Mouse (Mus musculus) midbrain, postnatal 0 days (tissue): ENCODE results near the gene Map1b. TPM values are rescaled to one million over a fixed set of nuclear protein-coding genes. Genes with fewer than 3 reads are reported as not detected.
A peak's percentile ranks its signal among the peaks of the same experiment; 100 is the strongest.

Experiments
- ATAC-seq: fragments of 200-750 bp; cut with Nextera tagmentation; 2 replicates; pipeline ENCODE4 v1.8.0; 2017; ENCODE audit warnings: moderate number of reproducible peaks, mild to moderate bottlenecking, moderate TSS enrichment, moderate library complexity; ENCODE audit not compliant: low FRiP score
- DNase-seq: peaks from one replicate; pipeline ENCODE4 v3.0.0-alpha.2; 2015; ENCODE audit warnings: low spot score
- H3K27ac ChIP-seq: fragments of 300-500 bp; sonication (generic); 2 replicates; pipeline ENCODE4 v1.5.1; 2014; ENCODE audit warnings: low read depth, mild to moderate bottlenecking, low read length, mixed read lengths
- H3K27me3 ChIP-seq: fragments of 300-500 bp; sonication (generic); 2 replicates; pipeline ENCODE4 v1.6.1; 2014; ENCODE audit warnings: low read length, control low read depth, mixed read lengths; ENCODE audit not compliant: insufficient read depth
- H3K36me3 ChIP-seq: fragments of 300-500 bp; sonication (generic); 2 replicates; pipeline ENCODE4 v1.6.1; 2014; ENCODE audit warnings: low read length, control low read depth, mixed read lengths; ENCODE audit not compliant: insufficient read depth
- H3K4me1 ChIP-seq: fragments of 300-500 bp; sonication (generic); 2 replicates; pipeline ENCODE4 v1.6.1; 2014; ENCODE audit warnings: mild to moderate bottlenecking, control low read depth, antibody characterized with exemption, low read length, mixed read lengths; ENCODE audit not compliant: insufficient read depth
- H3K4me2 ChIP-seq: fragments of 300-500 bp; sonication (generic); 2 replicates; pipeline ENCODE4 v1.6.1; 2014; ENCODE audit warnings: low read depth, mild to moderate bottlenecking, low read length, mixed read lengths; ENCODE audit not compliant: poor library complexity, severe bottlenecking
- H3K4me3 ChIP-seq: fragments of 300-500 bp; sonication (generic); 2 replicates; pipeline ENCODE4 v1.5.1; 2014; ENCODE audit warnings: low read depth, mild to moderate bottlenecking, low read length, moderate library complexity
- H3K9ac ChIP-seq: fragments of 300-500 bp; sonication (generic); replicated peaks from 2 replicates; pipeline ENCODE4 v1.6.1; 2014; ENCODE audit warnings: mild to moderate bottlenecking, low read length, moderate library complexity, mixed read lengths; ENCODE audit not compliant: poor library complexity, severe bottlenecking
- H3K9me3 ChIP-seq: fragments of 300-500 bp; sonication (generic); 2 replicates; pipeline ENCODE4 v1.6.1; 2016; ENCODE audit warnings: low read length, control low read depth
- CTCF ChIP-seq: IDR thresholded peaks from 2 replicates; pipeline ENCODE4 v1.5.1; 2016; ENCODE audit warnings: antibody characterized with exemption, mild to moderate bottlenecking
- WGBS: fragments of 180-500 bp; shearing (Covaris S2); extraction: QIAGEN DNeasy Blood & Tissue Kit; methylation state at CpG from one replicate; pipeline ENCODE4 v1.1.7; 2014; 5-methylcytosine and 5-hydroxymethylcytosine counted together
- polyA plus RNA-seq: library from polyadenylated mRNA; unstranded; fragments of >200 nt; fragmentation: Nextera tagmentation; extraction: Ambion mirVana; gene quantifications from 2 replicates; pipeline ENCODE4 v1.2.1, GENCODE M21; 2015
- total RNA-seq: library from RNA; depleted of rRNA; stranded (reverse); fragments of >200 nt; gene quantifications from 2 replicates; pipeline ENCODE4 v1.2.3, GENCODE M21; 2014

Gene Map1b
- total and polyA plus RNA-seq, 2 experiments from 2014 or later = 913 to 2,125 TPM

DNA sequence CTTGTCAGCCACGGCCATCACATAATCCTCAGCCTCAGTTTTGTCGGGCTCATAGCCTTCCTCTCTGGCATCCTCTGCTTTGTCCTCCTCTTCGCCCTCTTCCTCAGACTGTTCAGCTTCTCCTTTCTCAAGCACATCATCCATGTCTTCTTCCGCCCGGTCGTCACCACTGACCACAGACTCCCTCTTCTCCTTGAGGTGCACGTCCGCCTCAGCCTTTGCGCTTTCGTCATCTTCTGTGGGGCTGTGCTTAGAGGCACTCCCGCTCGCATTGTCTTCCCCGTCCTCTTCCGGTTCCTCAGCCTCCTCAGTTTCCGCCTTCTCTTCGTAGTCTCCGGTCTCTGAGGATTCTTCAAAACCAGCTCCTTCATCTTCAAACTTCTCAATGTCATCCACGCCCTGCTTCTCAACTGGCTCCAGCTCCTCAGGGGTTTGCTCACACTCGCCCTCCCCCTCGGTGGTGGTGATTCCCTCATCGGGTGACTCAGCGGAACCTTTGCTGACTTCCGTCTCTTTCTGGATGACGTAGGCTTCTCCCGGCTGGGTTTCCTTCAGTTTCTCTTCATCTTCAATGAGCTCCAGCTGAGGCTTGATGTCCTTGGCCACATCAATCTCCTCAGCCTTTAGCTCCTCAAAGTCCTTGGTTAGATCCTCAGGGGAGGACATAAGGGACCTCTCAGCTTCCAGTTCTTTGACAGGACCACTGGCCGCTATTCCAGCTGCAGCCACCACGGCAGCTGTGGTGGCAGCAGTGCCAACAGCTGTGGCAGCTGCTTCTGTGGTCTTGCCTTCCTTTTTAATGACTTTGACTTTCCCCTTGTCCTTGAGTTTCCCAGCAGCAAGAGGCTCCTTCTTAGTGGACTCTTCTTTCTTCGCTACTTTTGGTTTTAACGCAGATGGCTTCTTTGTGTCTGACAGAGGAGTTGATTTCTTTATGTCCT lies 83.0 kb downstream of the Map1b start:
- no peak for TF ChIP-seq CTCF
- Histone ChIP-seq H3K4me3 (no peak overlapping the region), H3K9me3 (no peaks in the 10 kb centered on the region), H3K4me1 (no peaks in the 10 kb centered on the region), H3K27ac (no peak overlapping the region; the same call in 1 of the 2 replicates), H3K4me2 (no peak overlapping the region), H3K36me3 (peaks cover 73% of the 10 kb centered on the region), H3K9ac (no peak overlapping the region), H3K27me3 (no peaks in the 10 kb centered on the region)
- 94% methylated on average over 29 of the region's 29 CpGs for WGBS
- DNase-seq (no peak), ATAC-seq (peak; percentile 14; the same call in 1 of the 2 replicates)

- Histone ChIP-seq H3K27ac (no peak overlapping the region), H3K4me2 (no peak overlapping the region), H3K4me3 (no peak overlapping the region), H3K4me1 (no peaks in the 10 kb centered on the region), H3K9ac (no peak overlapping the region), H3K27me3 (no peaks in the 10 kb centered on the region), H3K36me3 (peaks cover 47% of the 10 kb centered on the region), H3K9me3 (no peaks in the 10 kb centered on the region)
- 86% methylated on average over 13 of the region's 13 CpGs for WGBS
- DNase-seq (no peak), ATAC-seq (no peak)
- TF ChIP-seq CTCF = no peak
Observed at GRCm38 (mm10) chr13:99423581-99423980, 92.8 kb downstream of the Map1b start.

- Histone ChIP-seq H3K27ac (no peak overlapping the region), H3K36me3 (peaks cover 16% of the 10 kb centered on the region), H3K4me1 (no peaks in the 10 kb centered on the region), H3K27me3 (no peaks in the 10 kb centered on the region), H3K9me3 (no peaks in the 10 kb centered on the region), H3K4me3 (no peak overlapping the region), H3K9ac (no peak overlapping the region), H3K4me2 (no peak overlapping the region)
- ATAC-seq (no peak), DNase-seq (no peak)
- no peak for TF ChIP-seq CTCF
- 81% methylated on average over 9 of the region's 9 CpGs for WGBS
Observed at GRCm38 (mm10) chr13:99416601-99417000, 99.7 kb downstream of the Map1b start.

GRCm38 (mm10) chr13:99414352-99414742 lies 102.0 kb downstream of the Map1b start:
- DNase-seq (no peak), ATAC-seq (no peak)
- no peak overlapping the region for H3K9ac ChIP-seq
- no peaks in the 10 kb centered on the region for H3K27me3 ChIP-seq
- no peak overlapping the region for H3K4me3 ChIP-seq
- no peak overlapping the region for H3K4me2 ChIP-seq
- H3K4me1 ChIP-seq = no peaks in the 10 kb centered on the region
- TF ChIP-seq CTCF = no peak
- WGBS = 49% methylated on average over 10 of the region's 10 CpGs
- H3K9me3 ChIP-seq = no peaks in the 10 kb centered on the region
- peaks cover 19% of the 10 kb centered on the region for H3K36me3 ChIP-seq
- no peak overlapping the region for H3K27ac ChIP-seq

DNA sequence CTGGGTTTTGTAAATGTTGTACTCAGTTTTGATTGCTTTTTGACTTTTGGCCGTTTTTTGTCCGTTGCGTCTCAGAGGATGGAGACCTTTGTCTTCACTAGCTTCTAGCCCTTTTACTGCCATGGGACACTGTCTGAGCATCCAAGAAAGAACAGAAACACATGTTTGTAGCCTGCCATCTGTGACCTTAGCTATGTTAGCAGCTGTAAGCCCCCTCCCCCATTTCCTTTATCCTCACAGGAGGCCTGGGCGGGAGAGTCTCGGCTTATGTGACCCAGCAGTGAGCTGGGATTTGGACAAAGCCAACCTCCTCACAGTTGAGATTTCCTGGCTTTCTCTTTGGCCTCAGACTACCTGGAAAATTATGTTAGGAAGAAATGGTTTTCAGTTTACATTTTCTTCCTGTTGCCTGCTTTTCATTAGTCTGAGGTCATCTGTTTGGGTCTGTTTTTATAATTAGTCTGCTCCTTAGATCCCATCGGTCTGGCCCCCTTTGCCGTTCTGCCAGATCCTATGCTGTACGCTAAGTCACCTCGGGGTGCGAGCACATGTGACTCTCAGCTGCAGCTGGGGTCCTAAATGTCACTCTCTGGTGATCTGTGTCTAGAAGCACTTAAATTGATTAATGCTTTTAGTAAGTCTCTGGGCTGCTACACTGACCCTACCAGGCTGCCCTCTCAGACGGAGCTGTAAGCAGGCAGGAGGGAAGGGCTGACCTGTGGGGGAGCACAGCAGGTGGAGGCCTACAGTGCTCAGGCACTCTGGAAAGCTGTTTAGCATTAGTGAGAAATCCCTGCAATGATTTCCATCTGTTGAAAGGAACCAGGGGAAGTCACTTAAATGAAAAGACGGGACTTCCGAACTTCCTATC lies 102.6 kb downstream of the Map1b start:
- DNase-seq (no peak), ATAC-seq (no peak)
- no peak overlapping the region for H3K4me3 ChIP-seq
- no peaks in the 10 kb centered on the region for H3K9me3 ChIP-seq
- 42% methylated on average over 13 of the region's 13 CpGs for WGBS
- H3K27me3 ChIP-seq = no peaks in the 10 kb centered on the region
- H3K27ac ChIP-seq = no peak overlapping the region
- no peak for TF ChIP-seq CTCF
- H3K36me3 ChIP-seq = peaks cover 19% of the 10 kb centered on the region
- no peak overlapping the region for H3K9ac ChIP-seq
- no peaks in the 10 kb centered on the region for H3K4me1 ChIP-seq
- H3K4me2 ChIP-seq = no peak overlapping the region
